Mouse (Mus musculus) brain, embryonic 14.5 days (tissue): ENCODE measurements around the gene Slx4ip. TPM values are rescaled to one million over a fixed set of nuclear protein-coding genes. Genes with fewer than 3 reads are reported as not detected.
"Not testable (repeated sequence)": the region's sequence is repeated elsewhere in the genome, so short reads cannot be mapped to it uniquely, and the experiment has no call there.

Experiments
- DNase-seq: peaks from one replicate; pipeline ENCODE4 v3.0.0-alpha.2; 2011; ENCODE audit warnings: low read depth
- CTCF ChIP-seq: fragments of 200-500 bp; IDR thresholded peaks from 2 replicates; pipeline ENCODE4 v1.5.1; 2012; ENCODE audit warnings: inconsistent platforms, mild to moderate bottlenecking, moderate library complexity, borderline replicate concordance; ENCODE audit not compliant: insufficient read depth, insufficient read length; ENCODE audit errors: extremely low read depth
- POLR2A ChIP-seq: fragments of 200-500 bp; IDR thresholded peaks from 2 replicates; pipeline ENCODE4 v1.6.1; 2012; ENCODE audit warnings: mild to moderate bottlenecking, inconsistent platforms, borderline replicate concordance; ENCODE audit not compliant: poor library complexity, insufficient read depth, insufficient read length, severe bottlenecking; ENCODE audit errors: extremely low read depth
- polyA plus RNA-seq: library from polyadenylated mRNA; depleted of rRNA; stranded (reverse); fragments of >200 nt; gene quantifications from 2 replicates; pipeline ENCODE4 v1.2.3, GENCODE M21; 2012; rRNA removed

Gene Slx4ip
- 5.0 and 8.3 TPM in 2 replicates for polyA plus RNA-seq

DNA sequence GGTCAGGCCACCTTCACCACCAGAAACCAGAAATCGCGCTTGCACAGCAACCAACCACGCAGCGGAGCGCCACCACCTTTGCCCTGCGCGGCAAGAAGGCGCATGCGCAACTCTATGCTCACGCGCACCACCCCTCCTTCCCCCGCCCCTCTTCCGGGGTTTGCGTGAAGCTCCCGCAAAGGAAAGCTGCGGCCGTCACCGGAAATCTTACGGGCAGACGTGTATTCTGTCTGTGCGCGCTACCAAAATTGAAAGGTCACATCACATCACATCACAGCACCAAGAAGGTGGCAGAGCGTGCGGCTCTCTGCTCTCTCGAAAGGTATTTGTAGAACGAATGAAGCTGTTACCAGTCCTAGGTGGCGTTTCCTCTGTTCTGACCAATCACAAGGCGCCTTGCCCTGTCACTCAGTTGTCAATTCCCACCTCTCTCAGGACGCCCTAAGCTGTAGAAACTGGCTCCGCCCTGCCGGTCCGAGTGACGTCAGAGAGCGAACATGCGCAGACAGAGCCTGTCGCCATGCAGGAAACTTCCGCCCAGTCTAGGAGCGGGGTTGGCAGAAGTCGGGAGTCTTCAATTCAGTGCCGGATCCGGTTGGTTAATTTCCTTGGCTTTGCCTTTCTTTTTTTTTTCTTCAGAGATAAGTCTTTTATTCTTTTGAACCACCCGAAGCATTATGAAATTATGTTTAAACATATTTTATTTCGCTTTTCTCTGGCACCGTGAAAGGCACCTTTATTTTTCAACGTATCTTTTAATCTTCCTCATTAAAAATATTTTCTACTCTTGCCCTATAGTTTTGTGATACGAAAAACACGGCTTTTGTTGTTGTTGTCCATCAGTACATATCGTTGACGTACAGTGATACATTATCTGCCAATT, at the start of gene Slx4ip, which contains the start of the genes AL731706.1 and Mkks:
Gene Slx4ip, plus strand, starts transcription at position 151 of the 883 bp plus-strand sequence.
Gene AL731706.1, minus strand, starts transcription at position 322 of the 883 bp plus-strand sequence.
Gene Mkks, minus strand, starts transcription at position 322 of the 883 bp plus-strand sequence.
- peak; percentile 100 for DNase-seq
- TF ChIP-seq POLR2A = peak; percentile 63; the same call in 1 of the 2 replicates
- no peak for TF ChIP-seq CTCF

DNA sequence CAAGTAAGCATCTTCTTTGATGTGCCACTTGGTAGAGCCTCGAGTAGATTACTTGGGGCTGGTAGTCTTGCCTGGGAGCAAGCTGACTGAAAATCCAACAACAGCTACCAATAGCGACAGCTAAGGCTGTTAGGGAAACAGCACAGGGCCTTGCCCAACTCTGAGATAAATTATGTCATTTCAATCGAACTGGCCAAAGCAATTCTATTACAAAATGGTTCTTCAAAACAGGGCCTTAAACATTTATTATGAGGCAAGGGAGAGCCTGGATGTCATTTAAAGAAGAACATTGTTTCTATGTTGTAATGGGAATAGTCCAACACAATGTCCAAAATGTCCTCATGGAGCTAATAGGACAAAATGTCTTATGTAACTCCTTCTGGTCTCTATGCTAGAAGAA, 40.7 kb upstream of the Slx4ip start:
- DNase-seq = no peak
- TF ChIP-seq CTCF = no peak
- no peak for TF ChIP-seq POLR2A

DNA sequence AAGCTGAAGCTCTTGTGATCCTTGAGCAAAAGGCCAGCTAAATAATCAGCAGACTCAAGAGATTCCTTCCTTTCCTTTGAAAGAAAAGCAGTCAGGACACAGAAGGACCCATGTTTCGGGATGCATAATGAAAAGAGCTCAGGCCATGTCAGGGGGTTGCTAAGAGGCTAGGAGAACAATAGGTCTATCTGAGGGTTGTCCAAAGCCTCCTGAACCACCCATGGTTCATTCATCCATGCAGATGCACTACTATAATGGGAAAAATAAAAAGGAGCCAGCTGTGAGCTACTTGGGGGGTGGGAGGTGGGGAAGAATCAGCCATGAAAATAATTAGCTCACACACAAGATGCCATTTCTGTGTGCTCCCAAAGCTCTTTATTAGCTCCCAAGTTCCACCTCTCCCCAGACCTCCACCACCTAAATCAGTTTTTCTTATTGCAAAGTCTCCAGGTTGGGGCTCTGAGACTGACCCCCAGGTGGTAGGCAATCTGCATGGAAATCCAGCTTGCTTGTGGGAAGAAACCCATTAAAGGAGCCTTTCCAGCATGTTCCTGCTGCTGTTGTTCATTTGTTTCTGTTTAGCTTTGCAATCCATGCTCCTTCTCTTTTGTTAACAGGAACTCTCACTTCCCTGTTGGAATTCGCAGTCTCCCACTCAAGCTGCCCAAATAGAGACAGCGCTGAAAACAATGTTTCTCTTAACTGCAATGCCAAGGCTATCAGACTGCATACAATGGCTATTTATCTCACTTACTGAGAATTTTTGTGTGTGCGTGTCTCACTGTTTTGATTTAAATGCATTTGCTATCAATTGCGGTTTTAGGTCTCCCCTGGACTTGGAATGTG, 36.3 kb upstream of the Slx4ip start:
- peak; percentile 69 for DNase-seq
- no peak for TF ChIP-seq POLR2A
- no peak for TF ChIP-seq CTCF

DNA sequence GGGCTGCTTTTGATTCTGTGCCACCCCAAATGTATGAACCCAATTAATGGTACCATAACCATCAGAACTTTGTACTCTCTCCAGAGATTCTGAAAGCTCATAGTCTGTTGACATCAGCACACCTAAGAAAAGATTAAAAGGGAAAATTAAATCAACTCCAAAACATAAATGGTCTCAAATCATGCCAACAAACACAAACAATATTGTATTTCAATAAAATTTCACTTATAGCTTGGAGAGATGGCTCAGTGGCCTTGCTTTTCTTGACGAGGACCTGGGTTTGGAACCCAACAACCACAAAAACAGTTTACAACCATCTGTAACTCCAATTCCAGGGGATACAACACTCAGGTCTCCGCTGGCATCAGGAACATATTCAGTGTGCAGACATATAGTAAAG, 5.4 kb upstream of the Slx4ip start, which contains the start of gene AL731706.2:
Gene AL731706.2, minus strand, starts transcription at position 101 of the 400 bp plus-strand sequence.
- DNase-seq = no peak
- no peak for TF ChIP-seq POLR2A
- TF ChIP-seq CTCF = no peak

DNA sequence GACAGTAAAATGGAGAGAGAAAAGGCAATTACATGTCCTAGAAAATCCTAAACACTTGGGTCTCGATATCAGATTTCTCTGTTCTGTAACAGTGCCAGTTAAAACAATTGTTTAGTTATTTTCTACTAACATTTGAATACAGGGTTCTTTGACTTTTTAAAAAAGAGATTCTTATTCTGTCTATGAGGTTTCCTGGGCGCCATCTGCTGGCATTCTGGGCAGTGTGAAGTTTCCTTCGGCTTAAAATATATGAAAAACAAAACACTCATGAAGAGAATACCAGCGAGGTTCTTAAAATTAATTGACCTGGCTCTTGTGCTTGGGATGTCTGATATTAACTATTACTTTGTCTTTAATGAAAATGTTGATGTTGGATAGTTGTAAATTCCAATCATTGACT, 4.2 kb upstream of the Slx4ip start:
- DNase-seq = peak; percentile 66
- TF ChIP-seq CTCF = peak; percentile 52; the same call in 1 of the 2 replicates
- TF ChIP-seq POLR2A = no peak

DNA sequence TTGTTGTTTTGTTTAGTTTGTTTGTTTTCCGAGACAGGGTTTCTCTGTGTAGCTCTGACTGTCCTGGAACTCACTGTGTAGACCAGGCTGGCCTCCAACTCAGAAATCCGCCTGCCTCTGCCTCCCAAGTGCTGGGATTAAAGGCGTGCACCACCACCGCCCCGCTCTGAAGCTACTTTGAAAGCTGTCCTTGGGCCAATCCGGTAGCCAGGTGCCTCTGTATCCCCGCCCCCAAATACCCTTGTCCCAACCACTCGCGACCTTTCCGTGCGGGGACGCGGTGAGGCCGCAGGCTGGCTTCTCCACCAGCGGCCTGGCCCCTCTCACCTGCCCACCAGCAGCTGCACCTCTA, 326 bp upstream of the Slx4ip start:
- not testable (repeated sequence) for DNase-seq

DNA sequence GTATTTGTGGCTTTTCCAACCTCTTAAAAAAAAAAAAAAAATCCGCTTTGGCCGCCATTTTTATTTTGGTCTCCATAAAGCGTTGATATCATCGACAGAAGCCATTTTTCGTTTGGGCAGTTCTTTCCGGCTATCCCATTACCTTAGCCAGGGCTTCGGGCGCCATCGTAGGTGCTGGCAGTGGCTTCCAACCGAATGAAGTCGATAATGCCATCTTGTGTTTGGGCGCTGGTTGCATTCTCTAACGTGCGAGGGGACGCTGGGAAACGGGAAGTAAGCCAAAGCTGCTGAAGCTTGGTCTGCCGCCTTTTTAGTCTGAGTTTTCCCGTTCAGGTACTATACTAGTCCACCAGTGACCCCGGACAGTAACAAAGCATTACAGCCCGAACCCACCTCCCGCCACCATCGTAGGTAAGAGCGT, 943 bp downstream of the Slx4ip start:
- peak; percentile 1; the same call in 1 of the 2 replicates for TF ChIP-seq CTCF
- peak; percentile 51; the same call in 1 of the 2 replicates for TF ChIP-seq POLR2A
- peak; percentile 100 for DNase-seq

DNA sequence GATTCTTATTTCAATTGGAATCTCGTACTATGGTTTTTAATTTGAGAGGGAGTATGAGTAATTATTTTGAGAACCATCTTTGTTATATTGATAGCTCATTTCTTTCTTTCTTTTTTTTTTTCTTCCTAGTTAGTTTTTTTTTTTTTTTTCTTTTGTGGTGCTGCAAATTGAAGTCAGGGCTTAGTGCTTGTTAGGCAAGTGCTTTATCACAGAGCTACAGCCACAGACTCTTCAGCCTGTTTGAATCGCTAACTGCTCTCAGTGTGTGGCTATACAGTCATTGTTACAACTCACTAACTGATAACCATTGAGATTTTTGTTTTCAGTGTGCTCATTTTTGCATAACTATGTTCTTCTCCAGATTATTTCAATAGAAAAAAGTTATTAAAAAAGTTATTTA, 3.5 kb downstream of the Slx4ip start:
- no peak for TF ChIP-seq CTCF
- no peak for TF ChIP-seq POLR2A
- DNase-seq = no peak

DNA sequence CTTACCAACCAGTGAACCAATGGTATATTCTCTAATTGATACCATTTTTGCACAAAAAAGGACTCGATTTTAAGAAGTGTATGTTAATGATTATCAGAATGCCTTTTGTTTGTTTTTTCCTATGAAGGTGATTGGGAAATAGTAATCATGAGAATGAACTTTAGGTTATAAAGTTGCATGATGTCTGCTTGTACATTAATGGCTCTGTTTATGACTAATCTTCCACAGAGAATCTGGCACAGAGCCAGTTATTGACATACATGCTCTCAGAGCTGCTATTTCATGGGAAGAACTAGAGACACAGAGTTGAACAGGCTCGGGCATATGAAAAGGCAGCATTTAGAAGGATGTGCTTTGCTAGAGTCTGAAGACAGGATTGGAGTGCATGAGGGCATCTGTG, 5.1 kb downstream of the Slx4ip start:
- DNase-seq = peak; percentile 20
- TF ChIP-seq POLR2A (no peak), CTCF (no peak)

DNA sequence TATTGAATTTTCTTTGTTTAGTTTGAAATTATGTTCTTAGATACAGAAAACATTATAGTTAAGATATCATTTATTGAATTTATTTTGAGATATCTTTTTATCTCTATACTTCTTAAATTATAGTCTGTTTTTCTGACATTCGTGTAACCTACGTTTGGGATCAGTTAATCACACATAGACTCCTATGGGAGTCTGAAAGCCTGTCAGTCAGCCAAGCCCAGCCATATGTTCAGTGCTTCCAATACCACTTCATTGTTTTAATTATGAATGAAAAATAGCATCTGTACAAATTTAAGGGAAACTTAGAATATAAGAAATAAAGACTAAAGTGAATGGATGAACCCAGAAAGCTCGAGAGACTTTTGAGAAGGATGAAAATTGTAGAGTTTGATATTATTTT, 17.6 kb downstream of the Slx4ip start:
- DNase-seq = peak; percentile 62
- TF ChIP-seq CTCF (no peak), POLR2A (no peak)

DNA sequence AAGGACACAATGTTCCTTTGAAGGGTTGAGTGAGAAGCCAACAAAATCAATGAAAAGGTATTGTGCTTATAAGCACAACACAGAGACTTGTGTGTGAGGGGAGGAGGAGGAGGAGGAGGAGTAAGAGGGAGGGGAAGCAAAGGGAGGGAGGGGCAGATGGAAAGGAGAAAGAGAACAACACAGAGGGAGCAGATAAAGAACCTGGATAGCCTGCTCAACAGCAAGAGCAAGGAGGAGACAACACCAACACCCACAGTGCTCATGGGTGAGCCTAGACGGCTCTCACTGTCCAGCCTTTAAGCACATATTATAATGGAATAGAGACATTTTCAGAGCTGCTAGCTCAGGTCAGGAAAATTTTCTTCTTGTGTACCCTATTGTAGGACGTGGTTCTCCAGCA, 18.3 kb downstream of the Slx4ip start:
- TF ChIP-seq POLR2A (no peak), CTCF (no peak)
- no peak for DNase-seq
